9 mouse cellular contexts compared by ENCODE assay signal in genomic region chr10:9754893-9755541, GRCm38 (mm10).
DNase-seq lines count a peak whose midpoint lies in the region; ATAC-seq lines count a peak whose summit lies in the region.
"Had no signal": no experiment of that assay in that cellular context is flagged by ENCODE, and none has a peak within 500 bp of the region (broad histone marks: within the 10 kb centered on the region; RNA-seq: fewer than 3 reads in every experiment).

No protein-coding gene starts in this region.

- H3K4me1 ChIP-seq in kidney, embryonic 16.5 days (ENCODE audit: insufficient read depth, low read length): no peaks in the 10 kb centered on the region
- no peaks in the 10 kb centered on the region for H3K4me1 ChIP-seq in midbrain, embryonic 11.5 days (ENCODE audit: control insufficient read depth, insufficient read depth, low read length)

- 46% methylated on average over 3 of the region's 3 CpGs for WGBS in kidney, embryonic 16.5 days
- 51% methylated on average over 3 of the region's 3 CpGs for WGBS in midbrain, embryonic 11.5 days

- H3K9me3 ChIP-seq in kidney, embryonic 16.5 days (ENCODE audit: low read length): no peaks in the 10 kb centered on the region
- H3K9me3 ChIP-seq in midbrain, embryonic 11.5 days (ENCODE audit: control insufficient read depth, low read length): no peaks in the 10 kb centered on the region

- no peaks in the 10 kb centered on the region for H3K27me3 ChIP-seq in kidney, embryonic 16.5 days (ENCODE audit: insufficient read depth, low read length)
- H3K27me3 ChIP-seq in midbrain, embryonic 11.5 days (ENCODE audit: control insufficient read depth, insufficient read depth, low read length): no peaks in the 10 kb centered on the region

- H3K9ac ChIP-seq in kidney, embryonic 16.5 days (replicated peaks; ENCODE audit: low read length): no peak overlapping the region
- H3K9ac ChIP-seq in midbrain, embryonic 11.5 days (ENCODE audit: low read length): no peak overlapping the region

- intact Hi-C loops in heart, postnatal 36 days (cut with DNase I): loop anchor here (2.0 to 10.0 kb wide), 4 partner anchors 180 to 970 kb away; no protein-coding TSS in a partner anchor

- peak; percentile 18 for DNase-seq in kidney, adult 11 months
- peak; percentile 51 for DNase-seq in adrenal gland, adult 18-20 months (ENCODE audit: low spot score in 2 of 2)
- DNase-seq in embryo, embryonic 11.5 days (ENCODE audit: low read depth, low spot score): peak; percentile 49
- DNase-seq in heart, postnatal 36 days: peak; percentile 63 to 77
- DNase-seq in left cerebral cortex, adult 11 months (ENCODE audit: low spot score): peak; percentile 54
- peak; percentile 95 for DNase-seq in midbrain, embryonic 11.5 days (ENCODE audit: low spot score, missing footprints)
- peak; percentile 47 for DNase-seq in telencephalon, adult 2 months (ENCODE audit: low read depth, low spot score)

- no peak overlapping the region for H3K4me3 ChIP-seq in kidney, embryonic 16.5 days (ENCODE audit: low read length)
- H3K4me3 ChIP-seq in midbrain, embryonic 11.5 days (ENCODE audit: low read depth, low read length): no peak overlapping the region

- no peak for ATAC-seq in kidney, embryonic 16.5 days (ENCODE audit: low FRiP score, low TSS enrichment)
- peak; percentile 22; the same call in 1 of the 2 replicates for ATAC-seq in midbrain, embryonic 11.5 days (ENCODE audit: low FRiP score)

- no peak overlapping the region for H3K4me2 ChIP-seq in kidney, embryonic 16.5 days (replicated peaks; ENCODE audit: low read depth, low read length)
- H3K4me2 ChIP-seq in midbrain, embryonic 11.5 days: no peak overlapping the region

- H3K36me3 ChIP-seq in kidney, embryonic 16.5 days (ENCODE audit: insufficient read depth, low read length): peaks cover 2% of the 10 kb centered on the region; the same call in 1 of the 2 replicates
- H3K36me3 ChIP-seq in midbrain, embryonic 11.5 days (ENCODE audit: control insufficient read depth, insufficient read depth, low read length): no peaks in the 10 kb centered on the region

- H3K27ac ChIP-seq in kidney, embryonic 16.5 days (ENCODE audit: low read length): no peak overlapping the region
- no peak overlapping the region for H3K27ac ChIP-seq in midbrain, embryonic 11.5 days (ENCODE audit: low read depth, low read length)
- H3K27ac ChIP-seq: macrophage had no signal

Comparison
In these comparisons a context has a peak if more than half of its experiments do, and no peak if none do; other contexts are left out.
1. DNase-seq: peak in every context shown above with its lines; median percentile 95 in midbrain, embryonic 11.5 days; 70 in heart, postnatal 36 days; 54 in left cerebral cortex, adult 11 months; 51 in adrenal gland, adult 18-20 months; 49 in embryo, embryonic 11.5 days; 47 in telencephalon, adult 2 months; 18 in kidney, adult 11 months.